Mouse (Mus musculus) heart, adult 2 months (tissue): ENCODE results near the gene Sik1.

ENCODE experiments used
- CTCF ChIP-seq: fragments of 200-600 bp; IDR thresholded peaks from 2 replicates; pipeline ENCODE4 v1.8.1; 2022; ENCODE audit warnings: antibody characterized with exemption, mild to moderate bottlenecking, moderate library complexity
- EP300 ChIP-seq: fragments of 200-500 bp; IDR thresholded peaks from 2 replicates; pipeline ENCODE4 v1.6.1; 2011; ENCODE audit warnings: low read depth, low read length, control low read depth; ENCODE audit not compliant: insufficient read depth
- POLR2A ChIP-seq: fragments of 200-500 bp; IDR thresholded peaks from 2 replicates; pipeline ENCODE4 v1.6.1; 2011; ENCODE audit warnings: mild to moderate bottlenecking, low read depth, low read length, control low read depth; ENCODE audit not compliant: insufficient read depth

DNA sequence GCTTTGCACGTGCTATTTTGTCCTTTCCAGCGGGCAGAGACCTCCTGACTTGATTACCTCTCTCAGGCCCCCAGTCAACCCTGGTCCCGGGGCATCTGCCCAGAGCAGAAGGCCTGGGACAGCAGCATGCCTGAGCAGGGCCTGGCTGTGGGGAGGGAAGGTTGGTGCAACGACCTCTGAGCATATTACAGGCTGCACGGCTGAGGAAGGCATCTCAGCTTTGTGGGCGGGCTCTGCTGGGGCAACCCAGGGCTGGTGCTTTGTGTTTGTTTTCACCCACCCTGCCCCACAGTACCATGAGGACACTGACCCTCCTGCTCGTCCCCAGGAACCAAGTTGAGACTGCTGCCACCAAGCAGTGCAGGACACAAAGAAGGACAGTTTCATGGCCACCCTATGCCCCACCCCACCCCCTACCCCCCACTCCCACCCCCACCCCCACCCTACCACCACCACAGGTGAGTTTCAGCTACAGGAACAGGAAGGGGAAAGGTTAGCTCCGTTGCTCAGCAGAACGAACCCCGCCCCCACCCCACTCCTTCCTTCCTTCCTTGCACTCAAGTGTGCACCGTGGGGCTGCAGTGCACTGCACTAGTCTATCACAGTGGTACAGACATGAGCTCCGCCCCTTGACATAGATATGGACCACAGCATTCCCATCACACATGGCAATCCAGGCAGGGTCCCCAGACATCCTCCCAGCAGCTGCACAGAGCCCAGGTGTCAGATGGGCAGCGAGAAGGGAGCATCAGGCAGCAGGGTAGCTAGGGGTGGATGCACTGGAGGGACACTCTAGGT is 34.3 kb downstream of the Sik1 start:
- TF ChIP-seq CTCF (no peak), POLR2A (no peak), EP300 (no peak)
